Mouse (Mus musculus) adrenal gland, postnatal 25 days (tissue): ENCODE measurements around the gene Kcnk7. TPM values are rescaled to one million over a fixed set of nuclear protein-coding genes. Genes with fewer than 3 reads are reported as not detected.

ENCODE experiments used
- DNase-seq: peaks from one replicate; pipeline ENCODE4 v3.0.0; 2021; ENCODE audit warnings: mixed read lengths
- microRNA-seq, 2 experiments: library from miRNA; unstranded; fragments of <30 nt; microRNA quantifications; one replicate each; pipeline ENCODE4 v1.2.0; 2021
- total RNA-seq: library from RNA; stranded (reverse); gene quantifications from 2 replicates; pipeline ENCODE4 v1.2.3, GENCODE M21; 2021

The Kcnk7 gene
- total RNA-seq, 1 experiment from 2014 or later = not detected

DNA sequence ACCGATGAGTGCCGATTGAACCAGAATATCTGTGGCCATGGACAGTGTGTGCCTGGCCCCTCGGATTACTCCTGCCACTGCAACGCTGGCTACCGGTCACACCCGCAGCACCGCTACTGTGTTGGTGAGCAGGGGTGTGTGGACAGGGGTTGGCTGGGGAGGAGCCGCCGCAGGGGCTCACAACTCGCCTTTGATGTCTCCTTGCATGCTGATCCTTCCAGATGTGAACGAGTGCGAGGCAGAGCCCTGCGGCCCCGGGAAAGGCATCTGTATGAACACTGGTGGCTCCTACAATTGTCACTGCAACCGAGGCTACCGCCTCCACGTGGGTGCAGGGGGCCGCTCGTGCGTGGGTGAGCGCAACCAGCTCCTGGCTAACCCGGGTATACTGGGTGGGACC is 46.8 kb downstream of the Kcnk7 start:
- DNase-seq = no peak

GRCm38 (mm10) chr19:5751742-5752141 is 47.6 kb downstream of the Kcnk7 start:
- DNase-seq = peak; percentile 82

- no peak for DNase-seq
Observed at GRCm38 (mm10) chr19:5756321-5756985, 52.3 kb downstream of the Kcnk7 start.

Small RNAs within 50 kb of the gene (microRNA-seq; reads per million reads assigned to microRNA genes)
- gene Mir6987 = 0 to 0.34 reads per million in 2 experiments

Other genes starting within 250 kb of the Kcnk7 start
- 7.2 and 10.9 TPM in 2 replicates for gene Ccdc85b, start 246.5 kb upstream of the Kcnk7 start, total RNA-seq
- gene Fibp, start 243.8 kb upstream of the Kcnk7 start, total RNA-seq = 53.7 and 100 TPM in 2 replicates
- not detected in 2 replicates for gene Ctsw, start 235.9 kb upstream of the Kcnk7 start, total RNA-seq
- gene Efemp2, start 230.4 kb upstream of the Kcnk7 start, total RNA-seq = 55.5 and 56.3 TPM in 2 replicates
- 31.1 and 35.0 TPM in 2 replicates for gene Mus81, start 216.0 kb upstream of the Kcnk7 start, total RNA-seq
- gene Cfl1, start 213.9 kb upstream of the Kcnk7 start, total RNA-seq = 625 and 632 TPM in 2 replicates
- 2.2 and 3.7 TPM in 2 replicates for gene 1700020D05Rik, start 200.6 kb upstream of the Kcnk7 start, total RNA-seq
- gene Snx32, start 193.8 kb upstream of the Kcnk7 start, total RNA-seq = 13.1 and 18.4 TPM in 2 replicates
- not detected in 2 replicates for gene Ovol1, start 143.7 kb upstream of the Kcnk7 start, total RNA-seq
- 13.1 and 16.4 TPM in 2 replicates for gene Ap5b1, start 136.3 kb upstream of the Kcnk7 start, total RNA-seq
- gene Rnaseh2c, start 102.5 kb upstream of the Kcnk7 start, total RNA-seq = 97.8 and 144 TPM in 2 replicates
- 74.6 and 86.3 TPM in 2 replicates for gene Kat5, start 94.1 kb upstream of the Kcnk7 start, total RNA-seq
- 96.3 and 101 TPM in 2 replicates for gene Rela, start 66.9 kb upstream of the Kcnk7 start, total RNA-seq
- gene Sipa1, start 40.7 kb upstream of the Kcnk7 start, total RNA-seq = 61.8 and 76.7 TPM in 2 replicates
- 43.7 and 49.7 TPM in 2 replicates for gene Map3k11, start 15.6 kb upstream of the Kcnk7 start, total RNA-seq
- gene Pcnx3, start 15.5 kb upstream of the Kcnk7 start, total RNA-seq = 110 and 124 TPM in 2 replicates
- gene Ehbp1l1, start 21.9 kb downstream of the Kcnk7 start, total RNA-seq = 35.7 and 40.9 TPM in 2 replicates
- 44.8 and 59.4 TPM in 2 replicates for gene Fam89b, start 25.3 kb downstream of the Kcnk7 start, total RNA-seq
- gene Ltbp3, start 36.5 kb downstream of the Kcnk7 start, total RNA-seq = 275 and 334 TPM in 2 replicates
- 104 and 120 TPM in 2 replicates for gene Scyl1, start 67.1 kb downstream of the Kcnk7 start, total RNA-seq
- gene Frmd8, start 170.9 kb downstream of the Kcnk7 start, total RNA-seq = 40.4 and 63.3 TPM in 2 replicates
- 39.1 and 39.7 TPM in 2 replicates for gene Slc25a45, start 173.4 kb downstream of the Kcnk7 start, total RNA-seq
- 1.3 and 2.0 TPM in 2 replicates for gene Tigd3, start 189.8 kb downstream of the Kcnk7 start, total RNA-seq
- 88.9 and 103 TPM in 2 replicates for gene Dpf2, start 208.6 kb downstream of the Kcnk7 start, total RNA-seq
- 6.2 and 8.5 TPM in 2 replicates for gene Cdc42ep2, start 220.4 kb downstream of the Kcnk7 start, total RNA-seq